Mouse (Mus musculus) CH12.LX (cell line): ENCODE measurements around the gene Tspan5.

Source experiments
- CTCF ChIP-seq, 2 experiments: IDR thresholded peaks in 1 of 2; conservative IDR thresholded peaks in 1 of 2; 2 replicates each; pipeline ENCODE4 v1.5.1; 2011 to 2012; ENCODE audit warnings: low read depth in 2 of 2, low read length in 2 of 2, improper control_type of control experiment in 1 of 2, inconsistent platforms in 1 of 2, mild to moderate bottlenecking in 1 of 2, moderate library complexity in 1 of 2
- MAZ ChIP-seq: IDR thresholded peaks from 2 replicates; pipeline ENCODE4 v1.6.1; 2012; ENCODE audit warnings: low read depth, mild to moderate bottlenecking, inconsistent platforms, low read length, improper control_type of control experiment, moderate library complexity
- USF1 ChIP-seq: IDR thresholded peaks from 2 replicates; pipeline ENCODE4 v1.6.1; 2014; ENCODE audit warnings: low read depth, mild to moderate bottlenecking, inconsistent platforms, low read length, improper control_type of control experiment
- ZC3H11A ChIP-seq: IDR thresholded peaks from 2 replicates; pipeline ENCODE4 v1.6.1; 2012; ENCODE audit warnings: low read depth, mild to moderate bottlenecking, inconsistent platforms, low read length, improper control_type of control experiment
- ZKSCAN1 ChIP-seq: IDR thresholded peaks from 2 replicates; pipeline ENCODE4 v1.6.1; 2012; ENCODE audit warnings: low read depth, inconsistent platforms, low read length, improper control_type of control experiment, borderline replicate concordance

DNA sequence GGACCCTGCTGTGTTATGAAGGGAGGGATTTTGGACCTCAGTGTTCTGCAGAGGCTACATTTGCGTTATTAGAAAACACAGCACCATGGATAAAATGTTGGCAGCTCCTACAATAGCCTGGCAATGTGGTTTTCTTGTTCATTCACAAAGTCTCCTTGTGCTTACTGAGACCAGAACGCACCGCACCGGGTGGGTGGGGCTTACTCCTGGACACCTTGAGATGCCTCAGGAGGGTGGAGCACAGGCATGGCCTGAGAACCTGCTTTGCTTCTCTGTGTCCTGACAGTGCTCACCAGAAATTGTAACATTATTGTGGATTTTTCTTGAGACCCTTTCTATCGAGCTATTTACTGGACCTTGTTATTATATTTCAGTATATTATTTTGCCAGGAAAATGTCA, 47.3 kb downstream of the Tspan5 start:
- TF ChIP-seq CTCF (conservative IDR thresholded peaks at IDR 0.05 in 1 of 2, IDR thresholded peaks at IDR 0.05 in 1 of 2; ENCODE audit: low read depth in 2 of 2, low read length in 2 of 2) (no peak), USF1 (no peak), ZKSCAN1 (no peak), ZC3H11A (no peak), MAZ (no peak)
